Mouse (Mus musculus) forebrain, embryonic 14.5 days (tissue): ENCODE results near the gene Pnkd. TPM values are rescaled to one million over a fixed set of nuclear protein-coding genes. Genes with fewer than 3 reads are reported as not detected.
"Not testable (repeated sequence)": the region's sequence is repeated elsewhere in the genome, so short reads cannot be mapped to it uniquely, and the experiment has no call there.

Source experiments
- ATAC-seq: fragments of 200-750 bp; cut with Nextera tagmentation; 2 replicates; pipeline ENCODE4 v1.8.0; 2017; ENCODE audit warnings: mild to moderate bottlenecking, moderate library complexity
- DNase-seq: peaks from one replicate; pipeline ENCODE4 v3.0.0-alpha.2; 2015; ENCODE audit warnings: low spot score
- H3K27ac ChIP-seq: fragments of 300-500 bp; sonication (generic); 2 replicates; pipeline ENCODE4 v1.5.1; 2014; ENCODE audit warnings: low read depth, mild to moderate bottlenecking, control low read depth, low read length, moderate library complexity
- H3K27me3 ChIP-seq: fragments of 300-500 bp; sonication (generic); replicated peaks from 2 replicates; pipeline ENCODE4 v1.6.1; 2014; ENCODE audit warnings: low read length, control low read depth, mixed read lengths; ENCODE audit not compliant: control insufficient read depth, insufficient read depth
- H3K36me3 ChIP-seq: fragments of 300-500 bp; sonication (generic); 2 replicates; pipeline ENCODE4 v1.6.1; 2014; ENCODE audit warnings: low read length, control low read depth; ENCODE audit not compliant: control insufficient read depth, insufficient read depth
- H3K4me1 ChIP-seq: fragments of 300-500 bp; sonication (generic); 2 replicates; pipeline ENCODE4 v1.6.1; 2014; ENCODE audit warnings: antibody characterized with exemption, low read length, control low read depth; ENCODE audit not compliant: control insufficient read depth, insufficient read depth
- H3K4me2 ChIP-seq: fragments of 300-500 bp; sonication (generic); 2 replicates; pipeline ENCODE4 v1.6.1; 2014; ENCODE audit warnings: mild to moderate bottlenecking, control low read depth, low read length
- H3K4me3 ChIP-seq: fragments of 300-500 bp; sonication (generic); 2 replicates; pipeline ENCODE4 v1.5.1; 2014; ENCODE audit warnings: low read depth, low read length, control low read depth
- H3K9ac ChIP-seq: fragments of 300-500 bp; sonication (generic); 2 replicates; pipeline ENCODE4 v1.6.1; 2014; ENCODE audit warnings: mild to moderate bottlenecking, low read length, control low read depth, moderate library complexity
- H3K9me3 ChIP-seq: fragments of 300-500 bp; sonication (generic); replicated peaks from 2 replicates; pipeline ENCODE4 v1.6.1; 2016; ENCODE audit warnings: low read length, control low read depth, mixed read lengths; ENCODE audit not compliant: control insufficient read depth
- WGBS: fragments of 180-500 bp; shearing (Covaris S2); extraction: QIAGEN DNeasy Blood & Tissue Kit; methylation state at CpG from one replicate; pipeline ENCODE4 v1.1.7; 2014; 5-methylcytosine and 5-hydroxymethylcytosine counted together
- polyA plus RNA-seq: library from polyadenylated mRNA; unstranded; fragments of >200 nt; fragmentation: Nextera tagmentation; extraction: Ambion mirVana; gene quantifications from 2 replicates; pipeline ENCODE4 v1.2.1, GENCODE M21; 2014

The Pnkd gene
- polyA plus RNA-seq, 1 experiment from 2014 or later = 114 TPM

- peaks cover 12% of the 10 kb centered on the region for H3K4me1 ChIP-seq
- H3K4me2 ChIP-seq = peak overlapping the region; percentile 14; the same call in 1 of the 2 replicates
- ATAC-seq (no peak), DNase-seq (no peak)
- H3K27me3 ChIP-seq = no peaks in the 10 kb centered on the region
- 89% methylated on average over 10 of the region's 10 CpGs for WGBS
- H3K9me3 ChIP-seq = no peaks in the 10 kb centered on the region
- H3K36me3 ChIP-seq = peaks cover 49% of the 10 kb centered on the region
- no peak overlapping the region for H3K27ac ChIP-seq
- H3K4me3 ChIP-seq = no peak overlapping the region
- no peak overlapping the region; the same call in 1 of the 2 replicates for H3K9ac ChIP-seq
Measured at GRCm38 (mm10) chr1:74282896-74283625, 1.7 kb upstream of the Pnkd start.

- H3K27me3 ChIP-seq = no peaks in the 10 kb centered on the region
- H3K36me3 ChIP-seq = peaks cover 53% of the 10 kb centered on the region
- peak overlapping the region; percentile 60 for H3K4me2 ChIP-seq
- peak overlapping the region; percentile 70 for H3K4me3 ChIP-seq
- 15% methylated on average over 15 of the region's 15 CpGs for WGBS
- H3K9ac ChIP-seq = peak overlapping the region; percentile 74
- peak overlapping the region; percentile 67 for H3K27ac ChIP-seq
- ATAC-seq (peak; percentile 29), DNase-seq (peak; percentile 55)
- H3K4me1 ChIP-seq = peaks cover 12% of the 10 kb centered on the region
- no peaks in the 10 kb centered on the region for H3K9me3 ChIP-seq
Measured at GRCm38 (mm10) chr1:74283686-74284463, 855 bp upstream of the Pnkd start.

- DNase-seq (no peak), ATAC-seq (no peak)
- Histone ChIP-seq H3K36me3 (peaks cover 49% of the 10 kb centered on the region), H3K27ac (no peak overlapping the region), H3K27me3 (no peaks in the 10 kb centered on the region), H3K9ac (peak overlapping the region; percentile 69), H3K4me1 (peaks cover 15% of the 10 kb centered on the region), H3K9me3 (no peaks in the 10 kb centered on the region), H3K4me2 (peak overlapping the region; percentile 83), H3K4me3 (peak overlapping the region; percentile 70)
- 4% methylated on average over 23 of the region's 23 CpGs for WGBS
Measured at GRCm38 (mm10) chr1:74285212-74286010, 681 bp downstream of the Pnkd start.

DNA sequence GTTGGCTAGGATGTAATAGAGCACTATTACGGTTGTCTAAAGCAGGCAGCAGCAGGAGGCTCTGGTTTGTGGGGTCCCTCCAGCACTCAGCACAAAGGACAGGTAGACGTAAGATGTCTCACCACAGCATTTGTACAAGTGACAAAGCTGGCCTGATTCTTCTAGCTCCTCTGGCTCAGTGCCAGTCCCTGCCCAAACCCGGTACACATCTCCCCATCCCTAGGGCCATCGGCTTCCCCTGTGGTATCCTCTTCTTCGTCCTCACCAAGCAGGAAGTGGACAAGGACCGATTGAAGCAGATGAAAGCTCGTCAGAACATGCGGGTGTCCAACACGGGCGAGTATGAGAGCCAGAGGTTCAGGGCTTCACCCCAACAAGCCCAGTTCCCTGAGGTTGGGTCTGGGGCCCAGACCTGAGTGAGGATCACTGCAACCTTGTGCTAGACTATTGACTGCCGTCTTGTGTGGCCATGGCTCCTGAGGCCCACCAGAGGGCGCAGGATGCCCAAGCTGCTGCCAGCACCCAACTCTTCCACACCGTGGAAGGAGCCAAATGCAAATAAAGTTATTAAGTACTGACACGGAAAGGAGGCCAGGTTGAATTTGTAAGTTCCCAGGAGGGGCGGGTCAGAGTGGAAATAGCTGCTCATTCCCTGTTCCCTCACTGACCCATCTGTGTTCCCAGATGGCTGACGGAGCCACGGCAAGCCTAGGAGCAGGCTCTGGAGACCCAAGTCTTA, 2.3 kb downstream of the Pnkd start:
- peaks cover 38% of the 10 kb centered on the region for H3K36me3 ChIP-seq
- not testable (repeated sequence) for H3K4me3 ChIP-seq, ATAC-seq, H3K4me2 ChIP-seq, H3K27ac ChIP-seq, H3K9me3 ChIP-seq, H3K27me3 ChIP-seq, H3K9ac ChIP-seq
- WGBS = 64% methylated on average over 14 of the region's 17 CpGs
- peak; percentile 17 for DNase-seq
- H3K4me1 ChIP-seq = peaks cover 15% of the 10 kb centered on the region

DNA sequence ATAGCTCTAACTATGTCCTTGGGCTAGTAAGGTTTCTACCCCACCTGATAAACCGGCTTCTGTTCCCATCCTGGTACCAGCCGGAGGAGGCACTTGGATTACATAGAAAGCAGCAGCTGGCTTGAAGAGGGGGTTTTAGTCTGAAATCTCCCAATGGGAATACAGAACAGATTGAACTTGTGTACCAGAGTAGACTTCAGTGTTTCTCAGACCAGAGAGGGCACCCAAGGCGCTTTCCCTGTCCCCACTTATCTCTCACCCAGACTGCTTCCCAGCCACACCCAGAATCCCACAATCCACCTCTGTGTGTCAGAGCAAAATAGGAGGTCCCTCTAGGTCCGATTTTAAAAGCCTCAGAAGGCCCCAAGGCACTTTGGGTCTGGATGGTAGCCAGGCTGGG, 3.6 kb downstream of the Pnkd start:
- H3K4me3 ChIP-seq = no peak overlapping the region
- H3K4me1 ChIP-seq = peaks cover 12% of the 10 kb centered on the region
- no peak for DNase-seq
- no peaks in the 10 kb centered on the region for H3K9me3 ChIP-seq
- no peak overlapping the region for H3K4me2 ChIP-seq
- no peak for ATAC-seq
- H3K27me3 ChIP-seq = no peaks in the 10 kb centered on the region
- no peak overlapping the region for H3K27ac ChIP-seq
- H3K9ac ChIP-seq = no peak overlapping the region
- peaks cover 28% of the 10 kb centered on the region for H3K36me3 ChIP-seq
- WGBS = 81% methylated on average over 4 of the region's 4 CpGs

DNA sequence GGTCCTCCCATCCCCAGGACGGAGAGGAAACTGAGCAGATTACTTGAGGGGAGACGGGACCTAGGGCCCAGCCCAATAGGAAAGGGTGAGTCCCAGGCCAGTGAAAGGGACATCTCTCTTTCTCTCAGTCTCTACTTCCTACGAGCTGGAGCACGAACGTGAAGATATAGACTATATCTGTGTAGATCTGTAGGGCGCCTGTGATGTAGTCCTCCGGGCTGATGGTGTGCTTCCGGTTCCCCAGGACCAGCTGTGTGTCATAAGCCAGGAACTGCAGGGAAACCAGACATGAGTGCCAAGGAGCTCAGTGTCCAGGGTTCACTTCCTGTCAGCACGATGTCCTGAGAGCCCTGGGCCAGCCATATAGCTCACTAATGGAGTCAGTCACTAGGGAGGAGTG, 4.5 kb downstream of the Pnkd start:
- Histone ChIP-seq H3K9ac (no peak overlapping the region), H3K4me1 (peaks cover 8% of the 10 kb centered on the region), H3K27me3 (no peaks in the 10 kb centered on the region), H3K9me3 (no peaks in the 10 kb centered on the region), H3K4me3 (no peak overlapping the region), H3K36me3 (peaks cover 28% of the 10 kb centered on the region), H3K4me2 (no peak overlapping the region), H3K27ac (no peak overlapping the region)
- DNase-seq = no peak
- WGBS = 88% methylated on average over 9 of the region's 9 CpGs
- no peak for ATAC-seq

DNA sequence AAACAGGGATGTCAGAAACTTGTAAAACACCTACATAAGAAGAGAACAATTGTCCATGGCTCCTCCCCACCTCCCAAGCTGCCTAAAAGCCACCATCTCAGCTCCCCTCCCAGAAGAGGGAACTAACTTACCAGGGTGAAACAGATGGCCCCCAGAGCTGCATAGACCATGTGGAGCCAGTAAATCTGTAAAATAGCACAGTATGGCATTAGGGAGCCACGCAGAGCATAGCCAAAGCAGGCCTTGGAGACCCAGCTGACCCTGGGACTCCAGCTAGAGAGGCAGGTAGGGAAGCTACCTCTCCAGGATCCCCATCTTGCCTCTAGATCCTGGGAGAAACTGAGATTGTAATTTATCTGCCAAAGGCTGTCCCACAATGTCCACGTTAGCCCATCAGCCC, 5.0 kb downstream of the Pnkd start:
- Histone ChIP-seq H3K36me3 (peaks cover 28% of the 10 kb centered on the region), H3K4me3 (no peak overlapping the region), H3K27ac (no peak overlapping the region), H3K4me2 (no peak overlapping the region), H3K4me1 (peaks cover 8% of the 10 kb centered on the region), H3K27me3 (no peaks in the 10 kb centered on the region), H3K9ac (no peak overlapping the region), H3K9me3 (no peaks in the 10 kb centered on the region)
- DNase-seq (no peak), ATAC-seq (no peak)
- WGBS = 84% methylated on average over 2 of the region's 2 CpGs

GRCm38 (mm10) chr1:74290141-74290540, 5.4 kb downstream of the Pnkd start:
- 80% methylated on average over 5 of the region's 5 CpGs for WGBS
- H3K9ac ChIP-seq = no peak overlapping the region
- no peak for ATAC-seq

More at GRCm38 (mm10) chr1:74290141-74290540, 5.4 kb downstream of the Pnkd start:
- no peaks in the 10 kb centered on the region for H3K9me3 ChIP-seq
- H3K4me3 ChIP-seq = no peak overlapping the region
- DNase-seq = peak; percentile 42
- no peak overlapping the region for H3K27ac ChIP-seq
- H3K36me3 ChIP-seq = peaks cover 28% of the 10 kb centered on the region
- no peak overlapping the region for H3K4me2 ChIP-seq
- no peaks in the 10 kb centered on the region for H3K27me3 ChIP-seq
- H3K4me1 ChIP-seq = peaks cover 10% of the 10 kb centered on the region
